Mouse (Mus musculus) liver, embryonic 11.5 days (tissue): ENCODE measurements around the gene Fbxw8. TPM values are rescaled to one million over a fixed set of nuclear protein-coding genes. Genes with fewer than 3 reads are reported as not detected.

Experiments
- ATAC-seq: fragments of 200-750 bp; cut with Nextera tagmentation; replicated peaks from 2 replicates; pipeline ENCODE4 v1.8.0; 2017; ENCODE audit warnings: moderate number of reproducible peaks, mild to moderate bottlenecking, moderate TSS enrichment, moderate library complexity; ENCODE audit not compliant: low FRiP score
- DNase-seq: peaks from one replicate; pipeline ENCODE4 v3.0.0-alpha.2; 2017; ENCODE audit warnings: low spot score
- H3K27ac ChIP-seq: fragments of 300-500 bp; sonication (generic); 2 replicates; pipeline ENCODE4 v1.5.1; 2014; ENCODE audit warnings: mild to moderate bottlenecking, low read depth, low read length, control low read depth
- H3K27me3 ChIP-seq: fragments of 300-500 bp; sonication (generic); replicated peaks from 2 replicates; pipeline ENCODE4 v1.6.1; 2014; ENCODE audit warnings: low read length, mixed read lengths; ENCODE audit not compliant: control insufficient read depth, insufficient read depth
- H3K36me3 ChIP-seq: fragments of 300-500 bp; sonication (generic); 2 replicates; pipeline ENCODE4 v1.6.1; 2014; ENCODE audit warnings: mild to moderate bottlenecking, low read length, moderate library complexity, mixed read lengths; ENCODE audit not compliant: control insufficient read depth, insufficient read depth
- H3K4me1 ChIP-seq: fragments of 300-500 bp; sonication (generic); replicated peaks from 2 replicates; pipeline ENCODE4 v1.6.1; 2014; ENCODE audit warnings: low read length, mixed read lengths; ENCODE audit not compliant: control insufficient read depth, insufficient read depth
- H3K4me2 ChIP-seq: fragments of 300-500 bp; sonication (generic); 2 replicates; pipeline ENCODE4 v1.6.1; 2014; ENCODE audit warnings: mild to moderate bottlenecking, control low read depth, moderate library complexity
- H3K4me3 ChIP-seq: fragments of 300-500 bp; sonication (generic); 2 replicates; pipeline ENCODE4 v1.5.1; 2014; ENCODE audit warnings: low read depth, low read length, control low read depth
- H3K9ac ChIP-seq: fragments of 300-500 bp; sonication (generic); 2 replicates; pipeline ENCODE4 v1.6.1; 2014; ENCODE audit warnings: low read depth, low read length, control low read depth
- H3K9me3 ChIP-seq: fragments of 300-500 bp; sonication (generic); 2 replicates; pipeline ENCODE4 v1.6.1; 2016; ENCODE audit warnings: low read length, inconsistent platforms, mixed read lengths; ENCODE audit not compliant: control insufficient read depth
- WGBS: fragments of 180-500 bp; shearing (Covaris S2); extraction: QIAGEN DNeasy Blood & Tissue Kit; methylation state at CpG from one replicate; pipeline ENCODE4 v1.1.7; 2014; 5-methylcytosine and 5-hydroxymethylcytosine counted together
- polyA plus RNA-seq: library from polyadenylated mRNA; unstranded; fragments of >200 nt; fragmentation: Nextera tagmentation; extraction: Ambion mirVana; gene quantifications from 2 replicates; pipeline ENCODE4 v1.2.1, GENCODE M21; 2014

The Fbxw8 gene
- polyA plus RNA-seq, 1 experiment from 2014 or later, result 17.0 TPM

DNA sequence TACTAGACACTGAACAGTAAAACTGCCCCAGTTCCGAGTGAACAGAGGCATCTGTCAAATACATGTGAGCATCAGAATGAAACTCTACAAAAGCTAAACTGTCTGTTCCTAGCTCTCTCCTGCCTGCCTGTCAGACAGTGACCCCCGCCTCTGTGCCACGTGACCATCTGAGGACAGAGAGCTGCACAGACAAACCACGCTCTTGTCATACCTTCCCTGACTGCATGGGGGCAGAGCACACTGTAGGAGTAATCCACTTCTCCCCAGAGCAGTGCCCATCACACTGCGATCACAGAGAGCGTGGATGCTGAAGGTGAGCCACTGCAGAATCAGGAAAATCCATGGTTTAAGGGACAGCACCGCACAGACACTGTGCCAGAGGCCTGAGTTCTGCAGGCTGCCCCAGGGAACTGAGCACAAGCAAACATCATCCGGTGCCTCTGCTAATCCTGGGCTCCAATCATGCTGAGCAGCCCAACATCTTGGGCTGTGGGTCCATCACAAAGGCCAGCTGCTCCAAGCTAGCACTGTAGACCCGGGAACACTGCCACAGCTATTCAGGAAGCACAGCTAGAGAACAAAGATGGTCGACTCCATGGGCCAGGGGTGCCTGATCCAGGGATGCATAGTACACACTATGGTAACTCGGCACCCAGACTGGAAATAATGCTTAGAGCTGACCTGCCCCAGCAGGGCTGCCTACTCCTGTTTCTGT, 61.8 kb downstream of the Fbxw8 start:
- ATAC-seq, result no peak
- Histone ChIP-seq H3K4me1 (no peaks in the 10 kb centered on the region), H3K27me3 (no peaks in the 10 kb centered on the region), H3K27ac (no peak overlapping the region), H3K4me2 (no peak overlapping the region), H3K9ac (no peak overlapping the region), H3K9me3 (no peaks in the 10 kb centered on the region), H3K36me3 (peaks cover 29% of the 10 kb centered on the region), H3K4me3 (no peak overlapping the region)
- WGBS, result 83% methylated on average over 11 of the region's 11 CpGs
- DNase-seq, result no peak

DNA sequence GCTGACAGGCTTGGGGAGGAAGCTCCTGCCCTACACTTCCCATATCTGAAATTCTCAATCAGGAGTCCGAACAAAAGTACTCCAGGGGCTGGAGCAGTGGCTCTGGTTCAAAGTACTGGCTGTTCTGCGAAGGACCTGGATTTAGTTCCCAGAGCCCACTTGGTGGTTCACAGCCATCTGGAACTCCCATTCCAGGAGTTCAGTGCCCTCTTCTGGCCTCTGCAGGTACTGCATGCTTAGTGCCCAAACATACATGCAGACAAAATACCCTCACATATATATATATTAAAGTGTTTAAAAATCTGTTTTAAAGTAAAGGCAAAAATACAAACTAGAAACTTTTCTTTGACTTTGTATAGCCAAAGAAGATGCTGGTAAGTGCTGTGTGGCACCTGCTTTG, 64.4 kb downstream of the Fbxw8 start:
- WGBS, result 91% methylated on average over 2 of the region's 2 CpGs
- DNase-seq, result no peak

DNA sequence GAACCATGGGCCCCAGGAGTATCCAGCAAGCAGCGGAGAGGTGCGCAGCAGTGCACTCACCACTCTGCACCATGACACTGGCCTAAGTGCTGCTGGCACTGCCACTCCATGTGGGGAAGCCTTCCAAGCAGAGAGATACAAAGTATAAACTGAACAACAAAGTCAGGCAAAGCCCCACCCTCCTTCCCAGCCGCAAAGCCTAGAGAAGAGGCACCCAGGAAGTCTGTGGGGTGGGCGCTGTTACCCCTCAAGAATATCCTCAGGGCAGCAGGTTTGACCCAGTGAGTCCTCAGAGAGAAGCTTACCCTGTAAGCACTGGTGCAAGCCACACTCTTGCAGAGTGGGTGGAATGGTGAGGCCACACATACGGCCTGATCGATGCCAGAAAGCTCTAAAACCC, 65.2 kb downstream of the Fbxw8 start:
- Histone ChIP-seq H3K36me3 (peaks cover 33% of the 10 kb centered on the region), H3K27ac (no peak overlapping the region), H3K27me3 (no peaks in the 10 kb centered on the region), H3K9me3 (no peaks in the 10 kb centered on the region), H3K9ac (no peak overlapping the region), H3K4me3 (no peak overlapping the region), H3K4me1 (no peaks in the 10 kb centered on the region), H3K4me2 (no peak overlapping the region)
- ATAC-seq (no peak), DNase-seq (no peak)
- 95% methylated on average over 6 of the region's 6 CpGs for WGBS

More for the DNA sequence above, 64.4 kb downstream of the Fbxw8 start:
- Histone ChIP-seq H3K27ac (no peak overlapping the region), H3K36me3 (peaks cover 33% of the 10 kb centered on the region), H3K4me2 (no peak overlapping the region), H3K4me1 (no peaks in the 10 kb centered on the region), H3K9me3 (no peaks in the 10 kb centered on the region), H3K9ac (no peak overlapping the region), H3K27me3 (no peaks in the 10 kb centered on the region), H3K4me3 (no peak overlapping the region)
- ATAC-seq, result no peak

DNA sequence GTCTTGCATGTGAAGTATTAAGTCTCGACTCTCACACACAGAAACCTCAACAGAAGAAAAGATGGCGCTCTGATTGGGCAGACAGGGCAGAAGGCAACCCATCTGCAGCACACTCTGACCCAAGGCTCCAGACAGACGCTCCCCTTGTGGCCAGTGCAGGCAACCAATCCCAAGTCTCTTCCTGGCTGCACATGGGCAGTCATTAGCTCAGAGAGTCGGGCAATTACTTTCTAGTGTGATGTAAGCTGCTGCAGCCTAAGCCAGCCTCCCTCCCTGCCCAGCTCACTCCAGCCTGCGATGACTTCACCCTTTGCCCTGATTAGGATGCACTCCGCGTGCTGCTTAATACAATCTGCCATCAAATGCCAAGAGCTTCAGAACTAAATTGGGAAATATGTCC, 66.2 kb downstream of the Fbxw8 start:
- H3K4me3 ChIP-seq, result no peak overlapping the region
- H3K27me3 ChIP-seq, result no peaks in the 10 kb centered on the region
- ATAC-seq, result no peak
- peaks cover 28% of the 10 kb centered on the region for H3K36me3 ChIP-seq
- no peak for DNase-seq
- H3K9ac ChIP-seq, result no peak overlapping the region
- no peak overlapping the region for H3K27ac ChIP-seq
- H3K9me3 ChIP-seq, result no peaks in the 10 kb centered on the region
- no peak overlapping the region for H3K4me2 ChIP-seq
- WGBS, result 74% methylated on average over 7 of the region's 7 CpGs
- no peaks in the 10 kb centered on the region; the same call in 1 of the 2 replicates for H3K4me1 ChIP-seq

DNA sequence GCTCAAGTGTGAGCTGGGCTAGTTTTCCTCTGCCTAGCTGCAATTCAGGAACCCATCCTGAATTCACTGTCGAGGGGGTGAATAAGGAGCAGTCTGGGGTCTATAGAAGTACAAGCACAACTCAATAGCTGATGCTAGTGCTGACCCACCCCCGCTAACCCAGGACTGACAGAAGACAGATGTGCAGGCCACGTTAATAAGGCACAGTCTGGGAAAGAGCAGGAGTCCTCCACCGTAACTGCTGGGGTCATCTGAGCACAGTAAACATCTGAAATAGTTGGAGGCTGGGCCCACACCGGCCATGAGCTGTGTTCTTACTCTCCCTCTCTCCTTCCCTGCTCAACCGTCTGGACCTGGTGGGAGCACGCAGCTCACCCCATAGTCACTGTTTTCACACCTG, 68.3 kb downstream of the Fbxw8 start:
- 65% methylated on average over 7 of the region's 7 CpGs for WGBS
- peaks cover 8% of the 10 kb centered on the region for H3K4me1 ChIP-seq
- ATAC-seq (no peak), DNase-seq (no peak)
- peaks cover 18% of the 10 kb centered on the region for H3K36me3 ChIP-seq
- no peaks in the 10 kb centered on the region for H3K9me3 ChIP-seq
- no peak overlapping the region for H3K9ac ChIP-seq
- H3K4me2 ChIP-seq, result no peak overlapping the region
- no peak overlapping the region for H3K27ac ChIP-seq
- no peaks in the 10 kb centered on the region for H3K27me3 ChIP-seq
- H3K4me3 ChIP-seq, result no peak overlapping the region

DNA sequence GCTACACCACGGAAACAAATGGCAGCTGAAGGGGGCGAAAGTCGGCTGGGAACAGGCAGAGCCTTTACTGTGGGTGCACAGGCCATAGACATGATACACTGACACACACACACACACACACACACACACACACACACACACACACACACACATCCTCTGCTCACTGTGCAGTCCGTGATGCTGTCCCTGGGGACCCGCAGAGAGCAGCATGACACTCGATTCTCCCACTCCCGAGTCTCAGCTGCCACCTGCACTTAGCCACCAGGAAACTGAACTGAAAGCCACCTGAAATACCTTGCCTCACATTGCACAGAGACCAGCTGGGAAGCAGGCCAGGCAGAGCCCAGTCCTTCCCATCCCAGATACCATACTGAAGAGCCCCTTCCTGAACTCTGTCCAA, 70.0 kb downstream of the Fbxw8 start:
- no peak overlapping the region for H3K27ac ChIP-seq
- no peak overlapping the region for H3K9ac ChIP-seq
- H3K4me2 ChIP-seq, result no peak overlapping the region
- DNase-seq (no peak), ATAC-seq (no peak)
- peaks cover 7% of the 10 kb centered on the region; the same call in 1 of the 2 replicates for H3K36me3 ChIP-seq
- peaks cover 8% of the 10 kb centered on the region for H3K4me1 ChIP-seq
- no peaks in the 10 kb centered on the region for H3K27me3 ChIP-seq
- no peaks in the 10 kb centered on the region for H3K9me3 ChIP-seq
- 83% methylated on average over 7 of the region's 7 CpGs for WGBS
- H3K4me3 ChIP-seq, result no peak overlapping the region

DNA sequence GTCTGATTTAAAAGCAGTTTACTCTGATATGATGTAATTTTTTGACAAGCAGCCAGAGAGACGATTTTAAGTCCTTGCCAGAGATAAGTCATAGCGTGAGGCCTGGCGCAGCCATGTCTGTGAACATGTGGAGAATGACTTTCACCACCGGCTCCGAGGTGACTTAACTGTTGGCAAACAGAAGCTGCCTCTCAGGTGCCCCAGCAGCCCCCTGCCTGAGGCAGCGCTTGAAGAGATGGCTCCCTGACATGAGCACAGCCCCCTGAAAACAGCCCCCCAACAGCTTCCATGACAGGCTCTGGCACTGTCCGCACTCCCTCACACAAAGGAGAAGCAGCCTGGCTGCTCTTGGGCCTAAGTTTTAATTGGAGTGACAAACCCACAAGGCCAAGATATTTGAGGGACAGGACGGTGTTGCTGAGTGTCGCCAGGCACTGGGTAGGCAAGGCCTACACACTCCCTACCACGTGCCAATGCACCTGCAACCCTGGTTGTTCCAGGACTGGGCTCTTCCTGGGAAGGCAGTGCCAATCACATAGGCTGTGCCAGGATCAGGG, 71.0 kb downstream of the Fbxw8 start:
- Histone ChIP-seq H3K36me3 (peaks cover 8% of the 10 kb centered on the region; the same call in 1 of the 2 replicates), H3K27me3 (no peaks in the 10 kb centered on the region), H3K9me3 (no peaks in the 10 kb centered on the region), H3K4me1 (peaks cover 8% of the 10 kb centered on the region), H3K4me2 (no peak overlapping the region), H3K9ac (no peak overlapping the region), H3K4me3 (no peak overlapping the region), H3K27ac (no peak overlapping the region)
- no peak for DNase-seq
- WGBS, result 79% methylated on average over 10 of the region's 10 CpGs
- ATAC-seq, result no peak

DNA sequence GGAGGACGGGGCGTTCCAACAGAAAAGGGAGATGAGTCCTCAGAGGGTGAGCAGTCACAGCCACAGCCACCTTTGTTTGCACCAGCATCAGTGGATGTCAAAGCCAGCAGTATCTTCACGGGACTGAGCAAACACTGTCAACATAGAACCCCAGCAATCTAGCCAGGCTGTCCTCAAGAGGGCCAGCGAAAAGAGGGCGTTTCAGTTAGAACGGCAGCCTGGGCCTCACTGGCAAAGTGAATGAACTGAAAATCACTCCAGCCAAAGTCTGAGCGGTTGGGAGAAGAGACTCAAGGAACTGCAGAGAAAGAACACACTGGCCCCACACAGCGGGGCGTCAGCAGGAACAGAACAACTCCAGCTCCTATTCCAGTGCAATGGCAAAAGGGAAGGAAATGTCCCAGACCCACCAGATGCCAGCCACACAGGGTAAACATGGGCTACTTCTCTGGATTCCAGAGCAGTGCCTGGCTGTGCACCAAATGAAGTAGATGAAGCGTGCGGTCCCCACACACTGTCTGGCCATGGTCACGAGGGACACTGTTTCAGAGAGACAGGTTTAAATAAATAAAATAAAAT, 72.1 kb downstream of the Fbxw8 start:
- Histone ChIP-seq H3K27ac (no peak overlapping the region), H3K36me3 (peaks cover 7% of the 10 kb centered on the region; the same call in 1 of the 2 replicates), H3K4me2 (no peak overlapping the region), H3K9ac (no peak overlapping the region), H3K4me3 (no peak overlapping the region), H3K4me1 (peaks cover 8% of the 10 kb centered on the region), H3K27me3 (no peaks in the 10 kb centered on the region), H3K9me3 (no peaks in the 10 kb centered on the region)
- DNase-seq (no peak), ATAC-seq (no peak)
- 76% methylated on average over 12 of the region's 12 CpGs for WGBS

DNA sequence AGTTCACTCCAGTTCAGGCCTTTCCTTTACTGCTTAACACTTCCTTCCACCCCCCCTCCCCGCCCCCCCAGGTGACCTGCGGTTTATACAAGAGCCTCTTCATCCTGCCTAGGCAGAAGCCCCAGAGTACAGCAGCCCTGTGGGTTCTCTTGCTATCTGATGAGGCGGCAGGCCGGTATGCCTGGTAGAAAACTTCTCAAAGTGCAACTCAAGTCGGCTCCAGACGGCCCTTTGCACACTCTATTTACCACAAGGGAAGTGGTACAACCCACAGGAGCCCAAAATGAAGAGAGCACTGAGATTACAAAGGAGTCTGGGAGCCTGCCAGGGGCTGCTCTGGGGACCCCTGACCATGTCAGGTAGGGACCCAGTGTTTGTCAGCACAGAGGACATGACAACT, 73.3 kb downstream of the Fbxw8 start:
- H3K4me1 ChIP-seq, result peaks cover 8% of the 10 kb centered on the region
- H3K27me3 ChIP-seq, result no peaks in the 10 kb centered on the region
- no peak overlapping the region for H3K9ac ChIP-seq
- DNase-seq (no peak), ATAC-seq (no peak)
- WGBS, result 45% methylated on average over 6 of the region's 6 CpGs
- H3K27ac ChIP-seq, result no peak overlapping the region
- peaks cover 11% of the 10 kb centered on the region for H3K36me3 ChIP-seq
- H3K4me2 ChIP-seq, result no peak overlapping the region
- no peak overlapping the region for H3K4me3 ChIP-seq
- H3K9me3 ChIP-seq, result no peaks in the 10 kb centered on the region
